Mouse (Mus musculus): ENCODE measurements around the gene Nmnat2.

- TF ChIP-seq POLR2A (IDR thresholded peaks at IDR 0.05; ENCODE audit: insufficient read length, low read depth) (no peak), TCF12 (IDR thresholded peaks at IDR 0.05; ENCODE audit: insufficient read depth, poor library complexity, severe bottlenecking) (no peak), USF1 (IDR thresholded peaks at IDR 0.05; ENCODE audit: low read depth) (no peak), POLR2AphosphoS2 (IDR thresholded peaks at IDR 0.05; ENCODE audit: insufficient read length, low read depth) (no peak), E2F4 (IDR thresholded peaks at IDR 0.05; ENCODE audit: insufficient read depth) (no peak), CEBPB (IDR thresholded peaks at IDR 0.05; ENCODE audit: insufficient read depth, poor library complexity, severe bottlenecking) (no peak), MYOG (IDR thresholded peaks at IDR 0.05; ENCODE audit: control insufficient read depth in 1 of 3, insufficient read depth in 1 of 3, insufficient read length in 2 of 3, low read depth in 2 of 3) (no peak), SRF (IDR thresholded peaks at IDR 0.05; ENCODE audit: control insufficient read depth, insufficient read length, low read depth) (no peak), TCF3 (IDR thresholded peaks at IDR 0.05; ENCODE audit: insufficient read length, low read depth) (no peak), MYOD1 (IDR thresholded peaks at IDR 0.05; ENCODE audit: control insufficient read depth in 1 of 3, insufficient read length in 2 of 3, low read depth in 2 of 3) (no peak)
Observed at GRCm38 (mm10) chr1:152955564-152956211, 895 bp downstream of the Nmnat2 start.
